ENCODE assay signal across 14 mouse cellular contexts in genomic region chr9:10226013-10226412, GRCm38 (mm10).
DNase-seq lines count a peak whose midpoint lies in the region; ATAC-seq and TF ChIP-seq lines count a peak whose summit lies in the region.
"Had no signal": no experiment of that assay in that cellular context is flagged by ENCODE, and none has a peak within 500 bp of the region (broad histone marks: within the 10 kb centered on the region; RNA-seq: fewer than 3 reads in every experiment).

No protein-coding gene starts in this region.

- H3K36me3 ChIP-seq in forebrain, embryonic 13.5 days (ENCODE audit: poor library complexity, severe bottlenecking), result no peaks in the 10 kb centered on the region
- no peaks in the 10 kb centered on the region for H3K36me3 ChIP-seq in forebrain, embryonic 10.5 days (replicated peaks)
- H3K36me3 ChIP-seq in neural tube, embryonic 13.5 days, result no peaks in the 10 kb centered on the region
- no peaks in the 10 kb centered on the region for H3K36me3 ChIP-seq in forebrain, embryonic 16.5 days (ENCODE audit: control insufficient read depth, insufficient read depth)
- no peaks in the 10 kb centered on the region for H3K36me3 ChIP-seq in lung, postnatal 0 days (ENCODE audit: insufficient read depth, low read length)
- H3K36me3 ChIP-seq: G1E; heart, embryonic 13.5 days; stomach, embryonic 15.5 days had no signal

- no peak for DNase-seq in forebrain, embryonic 10.5 days (ENCODE audit: extremely low spot score, low spot score)
- DNase-seq in neural tube, embryonic 10.5 days (ENCODE audit: extremely low spot score, low spot score), result no peak
- peak; percentile 0 for DNase-seq in left cerebral cortex, postnatal 4 days
- DNase-seq in kidney, adult 18-20 months, result no peak
- DNase-seq in lung, postnatal 0 days (ENCODE audit: low spot score), result no peak
- DNase-seq: gastrocnemius, postnatal 25 days had no signal

- no peak overlapping the region for H3K27ac ChIP-seq in forebrain, embryonic 13.5 days
- H3K27ac ChIP-seq in forebrain, embryonic 10.5 days, result no peak overlapping the region
- H3K27ac ChIP-seq in neural tube, embryonic 13.5 days (replicated peaks), result no peak overlapping the region
- H3K27ac ChIP-seq in forebrain, embryonic 16.5 days (ENCODE audit: low read length), result no peak overlapping the region
- H3K27ac ChIP-seq in lung, postnatal 0 days (ENCODE audit: low read length), result no peak overlapping the region
- H3K27ac ChIP-seq: heart, embryonic 13.5 days; liver, embryonic 14.5 days; macrophage; stomach, embryonic 15.5 days had no signal

- ATAC-seq in forebrain, embryonic 13.5 days, result peak; percentile 81
- peak; percentile 59; the same call in 1 of the 2 replicates for ATAC-seq in neural tube, embryonic 13.5 days (ENCODE audit: low read depth)
- peak; percentile 86 for ATAC-seq in forebrain, embryonic 16.5 days
- no peak for ATAC-seq in lung, postnatal 0 days

- no peaks in the 10 kb centered on the region for H3K4me1 ChIP-seq in forebrain, embryonic 13.5 days
- peaks cover 5% of the 10 kb centered on the region; the same call in 1 of the 2 replicates for H3K4me1 ChIP-seq in forebrain, embryonic 10.5 days
- H3K4me1 ChIP-seq in neural tube, embryonic 13.5 days (replicated peaks), result 0 out of 2 replicates have a peak, but pooled peaks cover 4% of the 10 kb centered on the region
- H3K4me1 ChIP-seq in forebrain, embryonic 16.5 days (replicated peaks; ENCODE audit: control insufficient read depth, insufficient read depth, low read length), result 0 out of 2 replicates have a peak, but pooled peaks cover 2% of the 10 kb centered on the region
- H3K4me1 ChIP-seq in lung, postnatal 0 days (ENCODE audit: insufficient read depth, low read depth, low read length), result no peaks in the 10 kb centered on the region
- H3K4me1 ChIP-seq: heart, embryonic 13.5 days; stomach, embryonic 15.5 days had no signal

- H3K9me3 ChIP-seq in forebrain, embryonic 13.5 days (replicated peaks), result no peaks in the 10 kb centered on the region
- no peaks in the 10 kb centered on the region for H3K9me3 ChIP-seq in forebrain, embryonic 10.5 days
- 0 out of 2 replicates have a peak, but pooled peaks cover 4% of the 10 kb centered on the region for H3K9me3 ChIP-seq in neural tube, embryonic 13.5 days
- no peaks in the 10 kb centered on the region for H3K9me3 ChIP-seq in forebrain, embryonic 16.5 days (ENCODE audit: control insufficient read depth, low read length)
- H3K9me3 ChIP-seq in lung, postnatal 0 days (ENCODE audit: low read length), result no peaks in the 10 kb centered on the region
- H3K9me3 ChIP-seq: G1E; heart, embryonic 13.5 days; stomach, embryonic 15.5 days had no signal

- no peak overlapping the region for H3K9ac ChIP-seq in forebrain, embryonic 13.5 days
- H3K9ac ChIP-seq in neural tube, embryonic 13.5 days, result no peak overlapping the region
- no peak overlapping the region for H3K9ac ChIP-seq in forebrain, embryonic 16.5 days (replicated peaks; ENCODE audit: low read depth, low read length)
- H3K9ac ChIP-seq in lung, postnatal 0 days (replicated peaks; ENCODE audit: low read depth), result no peak overlapping the region
- H3K9ac ChIP-seq: heart, embryonic 13.5 days; liver, embryonic 14.5 days; stomach, embryonic 15.5 days had no signal

- no peak overlapping the region for H3K4me3 ChIP-seq in forebrain, embryonic 13.5 days
- no peak overlapping the region for H3K4me3 ChIP-seq in forebrain, embryonic 10.5 days
- H3K4me3 ChIP-seq in neural tube, embryonic 13.5 days, result no peak overlapping the region
- no peak overlapping the region for H3K4me3 ChIP-seq in forebrain, embryonic 16.5 days (replicated peaks; ENCODE audit: low read length)
- no peak overlapping the region for H3K4me3 ChIP-seq in lung, postnatal 0 days (ENCODE audit: low read depth, low read length)
- H3K4me3 ChIP-seq: heart, embryonic 13.5 days; stomach, embryonic 15.5 days had no signal

- no peak for TF ChIP-seq CTCF in lung, postnatal 0 days (IDR thresholded peaks at IDR 0.05)

- no peak for TF ChIP-seq EP300 in lung, postnatal 0 days (IDR thresholded peaks at IDR 0.05)

- intact Hi-C loops in left cerebral cortex, postnatal 4 days (cut with DNase I), result no loop called here

- no peaks in the 10 kb centered on the region for H3K27me3 ChIP-seq in forebrain, embryonic 13.5 days
- H3K27me3 ChIP-seq in forebrain, embryonic 10.5 days (ENCODE audit: poor library complexity, severe bottlenecking), result no peaks in the 10 kb centered on the region
- H3K27me3 ChIP-seq in neural tube, embryonic 13.5 days, result no peaks in the 10 kb centered on the region
- no peaks in the 10 kb centered on the region for H3K27me3 ChIP-seq in forebrain, embryonic 16.5 days (replicated peaks; ENCODE audit: control insufficient read depth, insufficient read depth, low read length)
- H3K27me3 ChIP-seq in lung, postnatal 0 days (replicated peaks; ENCODE audit: insufficient read depth, low read length), result no peaks in the 10 kb centered on the region
- H3K27me3 ChIP-seq: heart, embryonic 13.5 days; stomach, embryonic 15.5 days had no signal

- WGBS in forebrain, embryonic 13.5 days, result 53% methylated on average over 2 of the region's 2 CpGs
- WGBS in forebrain, embryonic 10.5 days, result 78% methylated on average over 2 of the region's 2 CpGs
- WGBS in neural tube, embryonic 13.5 days, result 44% methylated on average over 2 of the region's 2 CpGs
- WGBS in forebrain, embryonic 16.5 days, result 31% methylated on average over 2 of the region's 2 CpGs
- 64% methylated on average over 2 of the region's 2 CpGs for WGBS in lung, postnatal 0 days

- no peak overlapping the region for H3K4me2 ChIP-seq in forebrain, embryonic 13.5 days
- H3K4me2 ChIP-seq in neural tube, embryonic 13.5 days, result no peak overlapping the region
- H3K4me2 ChIP-seq in forebrain, embryonic 16.5 days (ENCODE audit: low read length), result no peak overlapping the region
- no peak overlapping the region for H3K4me2 ChIP-seq in lung, postnatal 0 days (replicated peaks; ENCODE audit: low read depth, low read length)
- H3K4me2 ChIP-seq: heart, embryonic 13.5 days; stomach, embryonic 15.5 days had no signal
